Mouse (Mus musculus) bone marrow, adult 2 months (tissue): ENCODE data around the gene Pou6f1. TPM values are rescaled to one million over a fixed set of nuclear protein-coding genes. Genes with fewer than 3 reads are reported as not detected.

Source experiments
- H3K27ac ChIP-seq: fragments of 200-500 bp; 2 replicates; pipeline ENCODE4 v1.5.1; 2012; ENCODE audit warnings: low read depth, mild to moderate bottlenecking, control low read depth, inconsistent platforms, low read length; ENCODE audit not compliant: control insufficient read depth, poor library complexity, insufficient read depth
- H3K4me1 ChIP-seq: fragments of 200-500 bp; 2 replicates; pipeline ENCODE4 v1.6.1; 2011; ENCODE audit warnings: low read length; ENCODE audit not compliant: control insufficient read depth, insufficient read depth
- H3K4me3 ChIP-seq: fragments of 200-500 bp; replicated peaks from 2 replicates; pipeline ENCODE3; 2011; ENCODE audit warnings: mild to moderate bottlenecking, low read depth, low read length, control low read depth; ENCODE audit not compliant: control insufficient read depth
- CTCF ChIP-seq: fragments of 200-500 bp; IDR thresholded peaks from 2 replicates; pipeline ENCODE4 v1.5.1; 2011; ENCODE audit warnings: low read length, control low read depth; ENCODE audit not compliant: control insufficient read depth, insufficient read depth
- POLR2A ChIP-seq: fragments of 200-500 bp; IDR thresholded peaks from 2 replicates; pipeline ENCODE4 v1.6.1; 2011; ENCODE audit warnings: low read depth, mild to moderate bottlenecking, control low read depth, low read length, borderline replicate concordance; ENCODE audit not compliant: control insufficient read depth
- WGBS: fragments of 180-500 bp; shearing (Covaris S2); methylation state at CpG from one replicate; pipeline ENCODE4 v1.1.7; 2018; 5-methylcytosine and 5-hydroxymethylcytosine counted together
- polyA plus RNA-seq: library from polyadenylated mRNA; stranded (reverse); fragments of >200 nt; gene quantifications from 2 replicates; pipeline ENCODE4 v1.2.4, GENCODE M21; 2011; ENCODE audit warnings: low replicate concordance; ENCODE audit not compliant: missing spikeins, insufficient read depth, insufficient read length

The Pou6f1 gene
- polyA plus RNA-seq, 1 experiment, result 7.7 TPM

DNA sequence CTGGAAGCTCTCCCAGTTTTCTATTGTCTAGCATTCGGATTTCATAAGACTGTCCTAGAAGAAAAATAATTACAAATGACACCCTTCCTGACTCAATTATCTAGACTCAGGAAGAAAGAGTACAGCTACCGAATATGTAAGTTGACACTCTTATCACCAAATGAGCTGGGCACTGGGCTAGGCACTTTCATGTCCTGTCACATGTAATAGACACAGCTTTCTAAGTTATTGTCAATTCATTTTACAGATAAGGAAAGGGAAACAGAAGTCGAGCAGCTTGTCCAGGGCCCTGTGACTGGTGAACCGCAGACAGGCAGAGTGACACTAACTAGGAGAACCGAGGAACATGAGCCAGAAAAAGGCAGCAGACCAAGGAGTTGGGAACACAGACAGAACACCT lies 71.9 kb downstream of the Pou6f1 start:
- H3K4me1 ChIP-seq, result no peaks in the 10 kb centered on the region
- no peak overlapping the region for H3K4me3 ChIP-seq
- TF ChIP-seq POLR2A, result no peak
- no peak for TF ChIP-seq CTCF
- H3K27ac ChIP-seq, result no peak overlapping the region
- 70% methylated on average over 5 of the region's 5 CpGs for WGBS

DNA sequence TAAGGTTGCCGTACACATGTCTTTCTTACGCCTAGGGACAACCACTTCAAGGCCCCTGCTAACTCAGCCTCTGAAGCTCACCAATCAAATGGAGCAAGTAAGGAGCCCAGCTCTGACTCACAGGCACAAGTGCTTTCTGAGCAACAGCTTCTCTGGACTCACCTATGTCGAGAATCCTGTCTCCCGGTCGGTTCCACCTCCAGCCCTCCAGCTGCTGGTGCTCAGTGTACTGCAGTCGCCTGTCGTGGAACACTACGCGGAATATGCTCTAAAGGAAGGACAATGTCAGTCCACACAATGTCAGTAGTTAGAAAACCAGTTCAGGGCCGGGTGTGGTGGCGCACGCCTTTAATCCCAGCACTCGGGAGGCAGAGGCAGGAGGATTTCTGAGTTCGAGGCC lies 74.4 kb downstream of the Pou6f1 start:
- H3K4me3 ChIP-seq, result no peak overlapping the region
- TF ChIP-seq POLR2A, result no peak
- no peak for TF ChIP-seq CTCF
- H3K4me1 ChIP-seq, result no peaks in the 10 kb centered on the region
- 89% methylated on average over 14 of the region's 14 CpGs for WGBS
- H3K27ac ChIP-seq, result no peak overlapping the region

Other genes with a start within 250 kb of the Pou6f1 start
- gene Methig1, start 246.8 kb downstream of the Pou6f1 start, polyA plus RNA-seq, result not detected in 2 replicates
- not detected in 2 replicates for gene Mettl7a2, start 246.8 kb downstream of the Pou6f1 start, polyA plus RNA-seq
- not detected in 2 replicates for gene Higd1c, start 235.4 kb downstream of the Pou6f1 start, polyA plus RNA-seq
- not detected in 2 replicates for gene Gm5475, start 177.8 kb downstream of the Pou6f1 start, polyA plus RNA-seq
- gene Slc11a2, start 174.9 kb downstream of the Pou6f1 start, polyA plus RNA-seq, result 27.7 and 30.7 TPM in 2 replicates
- gene Letmd1, start 131.0 kb downstream of the Pou6f1 start, polyA plus RNA-seq, result 10.9 and 19.1 TPM in 2 replicates
- 0.43 and 3.0 TPM in 2 replicates for gene Csrnp2, start 104.5 kb downstream of the Pou6f1 start, polyA plus RNA-seq
- 9.5 and 11.8 TPM in 2 replicates for gene Tfcp2, start 48.0 kb downstream of the Pou6f1 start, polyA plus RNA-seq
- gene Dazap2, start 15.4 kb upstream of the Pou6f1 start, polyA plus RNA-seq, result 121 and 138 TPM in 2 replicates
- gene Smagp, start 37.0 kb upstream of the Pou6f1 start, polyA plus RNA-seq, result 7.3 and 8.7 TPM in 2 replicates
- 72.6 and 139 TPM in 2 replicates for gene Bin2, start 69.6 kb upstream of the Pou6f1 start, polyA plus RNA-seq
- 55.3 and 57.2 TPM in 2 replicates for gene Cela1, start 87.9 kb upstream of the Pou6f1 start, polyA plus RNA-seq
- 4.4 and 11.8 TPM in 2 replicates for gene Galnt6, start 129.4 kb upstream of the Pou6f1 start, polyA plus RNA-seq
- gene Slc4a8, start 161.8 kb upstream of the Pou6f1 start, polyA plus RNA-seq, result 0.84 and 5.2 TPM in 2 replicates